In the genomic region with DNA sequence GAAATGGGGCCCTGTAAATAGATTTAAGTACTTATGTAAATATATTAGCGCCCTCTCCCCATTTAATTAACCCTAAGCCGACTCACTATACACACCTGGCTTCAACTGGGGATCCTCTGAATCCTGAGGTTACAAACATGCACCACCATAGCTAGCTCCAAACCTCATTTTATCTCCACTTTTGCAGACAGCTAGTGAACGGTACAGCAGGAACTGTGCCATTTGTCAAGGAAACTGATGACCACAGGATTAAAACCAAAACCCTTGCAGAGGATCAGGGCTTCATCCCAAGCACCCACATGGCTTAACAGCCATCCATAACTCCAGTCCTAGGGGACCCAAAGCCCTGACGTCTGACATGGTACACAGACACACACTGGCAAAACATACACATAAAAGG, we compare ENCODE assay signal across 8 mouse cellular contexts. TPM values are rescaled to one million over a fixed set of nuclear protein-coding genes. Genes with fewer than 3 reads are reported as not detected.
DNase-seq lines count a peak whose midpoint lies in the region; ATAC-seq and TF ChIP-seq lines count a peak whose summit lies in the region.

No protein-coding gene starts in this region.

- H3K9ac ChIP-seq in embryonic facial prominence, embryonic 13.5 days: peak overlapping the region; percentile 82
- peak overlapping the region; percentile 75 for H3K9ac ChIP-seq in intestine, embryonic 16.5 days (ENCODE audit: low read depth, low read length)
- peak overlapping the region; percentile 66; the same call in 1 of the 2 replicates for H3K9ac ChIP-seq in neural tube, embryonic 12.5 days

- H3K27ac ChIP-seq in layer of hippocampus, adult 2 months: peak overlapping the region; percentile 99; the same call in 1 of the 2 replicates
- peak overlapping the region; percentile 91 for H3K27ac ChIP-seq in embryonic facial prominence, embryonic 13.5 days
- peak overlapping the region; percentile 94; the same call in 1 of the 2 replicates for H3K27ac ChIP-seq in intestine, embryonic 16.5 days (ENCODE audit: low read length)
- no peak overlapping the region for H3K27ac ChIP-seq in neural tube, embryonic 12.5 days
- no peak overlapping the region for H3K27ac ChIP-seq in thymus, adult 2 months (ENCODE audit: control insufficient read depth, insufficient read depth, low read length)

- no peaks in the 10 kb centered on the region for H3K27me3 ChIP-seq in embryonic facial prominence, embryonic 13.5 days
- no peaks in the 10 kb centered on the region for H3K27me3 ChIP-seq in intestine, embryonic 16.5 days (replicated peaks; ENCODE audit: control insufficient read depth, insufficient read depth, low read length)
- H3K27me3 ChIP-seq in neural tube, embryonic 12.5 days (replicated peaks): no peaks in the 10 kb centered on the region
- H3K27me3 ChIP-seq in thymus, adult 2 months (ENCODE audit: control insufficient read depth, insufficient read depth, low read length): no peaks in the 10 kb centered on the region

- TF ChIP-seq CTCF in layer of hippocampus, adult 2 months (conservative IDR thresholded peaks at IDR 0.05): no peak
- TF ChIP-seq CTCF in thymus, adult 2 months (IDR thresholded peaks at IDR 0.05; ENCODE audit: borderline replicate concordance, control insufficient read depth, extremely low read depth, insufficient read depth, low read length, poor library complexity): no peak

- DNase-seq in layer of hippocampus, adult 2 months (ENCODE audit: low spot score in 2 of 2): no peak
- no peak for DNase-seq in layer of hippocampus, adult 9-11 months
- DNase-seq in adrenal gland, postnatal 25 days: no peak
- DNase-seq in thymus, adult 2 months: no peak
- no peak for DNase-seq in heart, postnatal 36 days

- H3K4me1 ChIP-seq in embryonic facial prominence, embryonic 13.5 days: peaks cover 28% of the 10 kb centered on the region
- H3K4me1 ChIP-seq in intestine, embryonic 16.5 days (ENCODE audit: control insufficient read depth, insufficient read depth, low read length): peaks cover 11% of the 10 kb centered on the region
- peaks cover 15% of the 10 kb centered on the region for H3K4me1 ChIP-seq in neural tube, embryonic 12.5 days
- H3K4me1 ChIP-seq in thymus, adult 2 months (replicated peaks; ENCODE audit: control insufficient read depth, insufficient read depth, low read length): peaks cover 7% of the 10 kb centered on the region

- peak overlapping the region; percentile 86 for H3K4me2 ChIP-seq in embryonic facial prominence, embryonic 13.5 days
- peak overlapping the region; percentile 98 for H3K4me2 ChIP-seq in intestine, embryonic 16.5 days (ENCODE audit: low read depth, low read length)
- peak overlapping the region; percentile 86 for H3K4me2 ChIP-seq in neural tube, embryonic 12.5 days (replicated peaks)

- no peak for ATAC-seq in embryonic facial prominence, embryonic 13.5 days (ENCODE audit: insufficient number of reproducible peaks, insufficient read depth, low FRiP score, low TSS enrichment, low read depth)
- no peak for ATAC-seq in intestine, embryonic 16.5 days
- 0 out of 2 replicates have a peak, but pooled peaks have one; percentile 8 for ATAC-seq in neural tube, embryonic 12.5 days (ENCODE audit: low FRiP score, low read depth)

- peak overlapping the region; percentile 54; the same call in 1 of the 2 replicates for H3K4me3 ChIP-seq in layer of hippocampus, adult 2 months
- H3K4me3 ChIP-seq in embryonic facial prominence, embryonic 13.5 days: peak overlapping the region; percentile 61
- peak overlapping the region; percentile 60 for H3K4me3 ChIP-seq in intestine, embryonic 16.5 days (ENCODE audit: low read length)
- H3K4me3 ChIP-seq in neural tube, embryonic 12.5 days: peak overlapping the region; percentile 56; the same call in 1 of the 2 replicates
- no peak overlapping the region for H3K4me3 ChIP-seq in thymus, adult 2 months (ENCODE audit: control insufficient read depth, insufficient read depth, low read length)

- peaks cover 43% of the 10 kb centered on the region for H3K36me3 ChIP-seq in embryonic facial prominence, embryonic 13.5 days
- H3K36me3 ChIP-seq in intestine, embryonic 16.5 days (ENCODE audit: control insufficient read depth, insufficient read depth, low read length): 0 out of 2 replicates have a peak, but pooled peaks cover 5% of the 10 kb centered on the region
- H3K36me3 ChIP-seq in neural tube, embryonic 12.5 days: peaks cover 11% of the 10 kb centered on the region
- no peaks in the 10 kb centered on the region for H3K36me3 ChIP-seq in thymus, adult 2 months (ENCODE audit: control insufficient read depth, insufficient read depth, low read length)

- TF ChIP-seq POLR2A in thymus, adult 2 months (IDR thresholded peaks at IDR 0.05; ENCODE audit: control insufficient read depth, extremely low read depth, insufficient read depth, low read length, poor library complexity): no peak

- WGBS in embryonic facial prominence, embryonic 13.5 days: 30% methylated on average over 4 of the region's 4 CpGs
- WGBS in intestine, embryonic 16.5 days: 12% methylated on average over 4 of the region's 4 CpGs
- WGBS in neural tube, embryonic 12.5 days: 19% methylated on average over 4 of the region's 4 CpGs
- WGBS in thymus, adult 2 months: 18% methylated on average over 4 of the region's 4 CpGs

- no peaks in the 10 kb centered on the region for H3K9me3 ChIP-seq in embryonic facial prominence, embryonic 13.5 days
- no peaks in the 10 kb centered on the region for H3K9me3 ChIP-seq in intestine, embryonic 16.5 days (ENCODE audit: control insufficient read depth, low read length)
- no peaks in the 10 kb centered on the region for H3K9me3 ChIP-seq in neural tube, embryonic 12.5 days

- intact Hi-C loops in heart, postnatal 36 days (cut with DNase I): loop anchor here (5.0 kb wide), 1 partner anchor 257 kb away; a partner anchor contains a TSS

RNA-seq across cellular contexts. Expression of a gene that starts 5.5 kb away (rescaled TPM):
- 10 to 100 TPM; 18.3 to 23.8 TPM for total RNA-seq in layer of hippocampus, adult 2 months (2021)
- polyA plus RNA-seq in embryonic facial prominence, embryonic 13.5 days (2015; fragmentation: Nextera tagmentation; extraction: Ambion mirVana): 156 and 206 TPM in 2 replicates
- polyA plus RNA-seq in intestine, embryonic 16.5 days (2015; fragmentation: Nextera tagmentation; extraction: Ambion mirVana): 176 and 195 TPM in 2 replicates
- polyA plus RNA-seq in neural tube, embryonic 12.5 days (2016; fragmentation: Nextera tagmentation; extraction: Ambion mirVana): 130 and 144 TPM in 2 replicates
- 39.8 and 50.7 TPM in 2 replicates for total RNA-seq in adrenal gland, postnatal 25 days (2021)
- 122 and 125 TPM in 2 replicates for polyA plus RNA-seq in thymus, adult 2 months (2012; rRNA removed)
- total RNA-seq in heart, postnatal 36 days (2021): 10 to 100 TPM; 40.7 to 45.0 TPM

RNA-seq across cellular contexts. Expression of a gene that starts 10.9 kb away (rescaled TPM):
- 10 to 100 TPM; 68.3 to 69.2 TPM for total RNA-seq in layer of hippocampus, adult 2 months (2021)
- polyA plus RNA-seq in embryonic facial prominence, embryonic 13.5 days (2015; fragmentation: Nextera tagmentation; extraction: Ambion mirVana): 78.2 and 83.9 TPM in 2 replicates
- 34.2 and 37.8 TPM in 2 replicates for polyA plus RNA-seq in intestine, embryonic 16.5 days (2015; fragmentation: Nextera tagmentation; extraction: Ambion mirVana)
- polyA plus RNA-seq in neural tube, embryonic 12.5 days (2016; fragmentation: Nextera tagmentation; extraction: Ambion mirVana): 58.1 and 61.9 TPM in 2 replicates
- total RNA-seq in adrenal gland, postnatal 25 days (2021): 26.9 and 36.0 TPM in 2 replicates
- polyA plus RNA-seq in thymus, adult 2 months (2012; rRNA removed): 91.3 and 102 TPM in 2 replicates
- total RNA-seq in heart, postnatal 36 days (2021): 10 to 100 TPM; 19.1 TPM

RNA-seq across cellular contexts. Expression of a gene that starts 18.8 kb away (rescaled TPM):
- total RNA-seq in layer of hippocampus, adult 2 months (2021): 10 to 100 TPM; 40.0 to 46.7 TPM
- 63.4 and 64.1 TPM in 2 replicates for polyA plus RNA-seq in embryonic facial prominence, embryonic 13.5 days (2015; fragmentation: Nextera tagmentation; extraction: Ambion mirVana)
- 187 and 224 TPM in 2 replicates for polyA plus RNA-seq in intestine, embryonic 16.5 days (2015; fragmentation: Nextera tagmentation; extraction: Ambion mirVana)
- 65.2 and 73.1 TPM in 2 replicates for polyA plus RNA-seq in neural tube, embryonic 12.5 days (2016; fragmentation: Nextera tagmentation; extraction: Ambion mirVana)
- 114 and 117 TPM in 2 replicates for total RNA-seq in adrenal gland, postnatal 25 days (2021)
- polyA plus RNA-seq in thymus, adult 2 months (2012; rRNA removed): 37.2 and 46.3 TPM in 2 replicates
- 10 to 100 TPM; 26.7 to 31.4 TPM for total RNA-seq in heart, postnatal 36 days (2021)

RNA-seq across cellular contexts. Expression of a gene that starts 22.1 kb away (rescaled TPM):
- 1 to 10 TPM; 5.0 to 6.3 TPM for total RNA-seq in layer of hippocampus, adult 2 months (2021)
- 26.9 and 29.6 TPM in 2 replicates for polyA plus RNA-seq in embryonic facial prominence, embryonic 13.5 days (2015; fragmentation: Nextera tagmentation; extraction: Ambion mirVana)
- 15.4 and 16.3 TPM in 2 replicates for polyA plus RNA-seq in intestine, embryonic 16.5 days (2015; fragmentation: Nextera tagmentation; extraction: Ambion mirVana)
- polyA plus RNA-seq in neural tube, embryonic 12.5 days (2016; fragmentation: Nextera tagmentation; extraction: Ambion mirVana): 30.1 and 32.8 TPM in 2 replicates
- 8.3 and 12.9 TPM in 2 replicates for total RNA-seq in adrenal gland, postnatal 25 days (2021)
- polyA plus RNA-seq in thymus, adult 2 months (2012; rRNA removed): 1,045 and 1,102 TPM in 2 replicates
- total RNA-seq in heart, postnatal 36 days (2021): 1 to 10 TPM; 2.8 TPM

RNA-seq across cellular contexts. Expression of a gene that starts 22.1 kb away (rescaled TPM):
- 10 to 100 TPM; 18.6 to 21.7 TPM for total RNA-seq in layer of hippocampus, adult 2 months (2021)
- polyA plus RNA-seq in embryonic facial prominence, embryonic 13.5 days (2015; fragmentation: Nextera tagmentation; extraction: Ambion mirVana): 53.7 and 55.0 TPM in 2 replicates
- polyA plus RNA-seq in intestine, embryonic 16.5 days (2015; fragmentation: Nextera tagmentation; extraction: Ambion mirVana): 21.6 and 23.6 TPM in 2 replicates
- 67.6 and 68.9 TPM in 2 replicates for polyA plus RNA-seq in neural tube, embryonic 12.5 days (2016; fragmentation: Nextera tagmentation; extraction: Ambion mirVana)
- 14.7 and 15.2 TPM in 2 replicates for total RNA-seq in adrenal gland, postnatal 25 days (2021)
- polyA plus RNA-seq in thymus, adult 2 months (2012; rRNA removed): 30.4 and 31.6 TPM in 2 replicates
- 1 to 10 TPM; 6.0 to 6.6 TPM for total RNA-seq in heart, postnatal 36 days (2021)

Comparison
In these comparisons a context has a peak if more than half of its experiments do, and no peak if none do; other contexts are left out.
1. H3K27ac ChIP-seq: peak in layer of hippocampus, adult 2 months (single experiment), embryonic facial prominence, embryonic 13.5 days (single experiment) and intestine, embryonic 16.5 days (single experiment); none in neural tube, embryonic 12.5 days (single experiment) and thymus, adult 2 months (single experiment).
2. Peak in every context shown above with its lines, with median percentiles within 50 percentile points of each other: H3K4me2 ChIP-seq and H3K9ac ChIP-seq.